Comparison of ENCODE assay signal across 8 mouse cellular contexts in the genomic region with DNA sequence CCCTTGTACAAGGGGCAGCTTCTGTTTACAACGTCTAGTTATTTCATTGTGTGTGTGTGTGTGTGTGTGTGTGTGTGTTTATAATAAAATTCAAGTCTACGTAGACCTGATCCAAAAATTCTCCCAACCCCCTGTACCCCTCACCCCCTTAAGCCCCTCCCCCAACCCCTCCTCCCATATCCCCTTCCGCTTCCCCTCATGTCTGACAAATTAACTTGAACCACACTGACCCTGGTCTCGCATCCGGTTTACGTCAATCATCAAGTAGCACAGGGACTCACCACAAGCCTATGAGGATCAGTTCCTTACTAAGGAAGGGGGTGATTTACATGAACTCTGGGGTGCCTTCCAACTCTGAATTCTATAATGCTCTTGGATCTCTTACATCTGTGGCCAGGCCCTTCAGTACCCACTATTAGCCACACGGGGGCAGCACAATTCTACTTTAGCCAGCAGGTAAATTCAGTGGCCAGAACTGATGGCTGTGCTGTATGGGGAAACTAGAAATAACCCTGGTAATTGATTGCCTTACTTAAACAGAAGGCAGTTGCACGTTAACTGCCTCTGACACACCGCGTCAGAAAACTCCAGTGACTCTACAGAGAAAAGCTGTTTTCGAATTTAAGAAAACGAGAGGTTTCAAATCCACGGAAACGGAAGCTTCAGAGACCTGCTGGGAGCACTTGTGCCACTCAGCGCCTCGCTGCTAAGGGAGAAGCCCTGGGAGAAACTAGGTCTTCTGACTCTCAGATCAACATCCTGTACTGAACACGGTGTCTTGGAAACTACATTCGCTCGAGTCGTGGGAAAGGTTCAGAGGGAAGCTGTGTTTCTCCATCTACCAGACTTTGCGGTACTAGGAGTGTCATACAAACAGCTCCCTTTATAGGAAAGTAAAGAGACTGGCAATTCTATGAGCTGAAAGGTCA.
DNase-seq lines count a peak whose midpoint lies in the region; ATAC-seq and TF ChIP-seq lines count a peak whose summit lies in the region.

No protein-coding gene starts in this region.

- H3K4me1 ChIP-seq in E14TG2a.4 (replicated peaks; ENCODE audit: low read depth, low read length): peaks cover 4% of the 10 kb centered on the region; the same call in 1 of the 2 replicates
- H3K4me1 ChIP-seq in forebrain, embryonic 12.5 days: no peaks in the 10 kb centered on the region
- H3K4me1 ChIP-seq in liver, embryonic 14.5 days (replicated peaks; ENCODE audit: control insufficient read depth in 2 of 2, insufficient read depth in 2 of 2, low read length in 1 of 2): no peaks in the 10 kb centered on the region
- no peaks in the 10 kb centered on the region for H3K4me1 ChIP-seq in neural tube, embryonic 11.5 days (ENCODE audit: control insufficient read depth, insufficient read depth, low read length)
- no peaks in the 10 kb centered on the region for H3K4me1 ChIP-seq in testis, adult 2 months (ENCODE audit: control insufficient read depth, insufficient read depth, low read length)

- intact Hi-C loops in heart, postnatal 10 days (cut with DNase I): loop anchor here (5.0 kb wide), 1 partner anchor 279 kb away; no protein-coding TSS in a partner anchor

- TF ChIP-seq CTCF in E14TG2a.4 (conservative IDR thresholded peaks at IDR 0.05; ENCODE audit: low read length): peak; percentile 100
- peak; percentile 80 for TF ChIP-seq CTCF in liver, embryonic 14.5 days (IDR thresholded peaks at IDR 0.05; ENCODE audit: low read depth)
- TF ChIP-seq CTCF in testis, adult 2 months (IDR thresholded peaks at IDR 0.05; ENCODE audit: control insufficient read depth, insufficient read depth, insufficient replicate concordance, low read depth, low read length): peak; percentile 52; the same call in 1 of the 2 replicates

- WGBS in forebrain, embryonic 12.5 days: 38% methylated on average over 21 of the region's 21 CpGs
- WGBS in liver, embryonic 14.5 days (ENCODE audit: insufficient replicate concordance): 16% methylated on average over 21 of the region's 21 CpGs
- 38% methylated on average over 21 of the region's 21 CpGs for WGBS in neural tube, embryonic 11.5 days

- H3K4me2 ChIP-seq in forebrain, embryonic 12.5 days: peak overlapping the region; percentile 40
- H3K4me2 ChIP-seq in liver, embryonic 14.5 days (ENCODE audit: low read depth): peak overlapping the region; percentile 37; the same call in 1 of the 2 replicates
- peak overlapping the region; percentile 33 for H3K4me2 ChIP-seq in neural tube, embryonic 11.5 days (ENCODE audit: low read depth)

- H3K27me3 ChIP-seq in E14TG2a.4 (ENCODE audit: insufficient read depth, low read length): no peaks in the 10 kb centered on the region
- H3K27me3 ChIP-seq in forebrain, embryonic 12.5 days: no peaks in the 10 kb centered on the region
- no peaks in the 10 kb centered on the region for H3K27me3 ChIP-seq in liver, embryonic 14.5 days (ENCODE audit: control insufficient read depth, insufficient read depth, low read length)
- H3K27me3 ChIP-seq in neural tube, embryonic 11.5 days (ENCODE audit: control insufficient read depth, insufficient read depth, low read length): no peaks in the 10 kb centered on the region
- H3K27me3 ChIP-seq in testis, adult 2 months (ENCODE audit: control insufficient read depth, insufficient read depth, low read length): no peaks in the 10 kb centered on the region

- no peaks in the 10 kb centered on the region for H3K36me3 ChIP-seq in E14TG2a.4 (ENCODE audit: insufficient read depth, low read length)
- no peaks in the 10 kb centered on the region for H3K36me3 ChIP-seq in forebrain, embryonic 12.5 days (replicated peaks)
- no peaks in the 10 kb centered on the region for H3K36me3 ChIP-seq in liver, embryonic 14.5 days (replicated peaks; ENCODE audit: control insufficient read depth, insufficient read depth, low read depth)
- no peaks in the 10 kb centered on the region for H3K36me3 ChIP-seq in neural tube, embryonic 11.5 days (ENCODE audit: control insufficient read depth, insufficient read depth, low read length)
- no peaks in the 10 kb centered on the region for H3K36me3 ChIP-seq in testis, adult 2 months (ENCODE audit: control insufficient read depth, insufficient read depth, low read length)

- H3K27ac ChIP-seq in forebrain, embryonic 12.5 days: no peak overlapping the region
- no peak overlapping the region for H3K27ac ChIP-seq in liver, embryonic 14.5 days
- H3K27ac ChIP-seq in neural tube, embryonic 11.5 days (ENCODE audit: low read depth, low read length): no peak overlapping the region
- H3K27ac ChIP-seq in testis, adult 2 months (ENCODE audit: control insufficient read depth, insufficient read depth, low read depth, low read length): no peak overlapping the region

- no peak overlapping the region for H3K4me3 ChIP-seq in E14TG2a.4 (replicated peaks; ENCODE audit: low read length)
- H3K4me3 ChIP-seq in forebrain, embryonic 12.5 days (replicated peaks): peak overlapping the region; percentile 13; the same call in 1 of the 2 replicates
- H3K4me3 ChIP-seq in liver, embryonic 14.5 days (ENCODE audit: insufficient read depth in 1 of 2, low read depth in 2 of 2, low read length in 2 of 2): peak overlapping the region in 1 of 2 experiments; percentile 7; a peak in 1 of 4 replicates
- H3K4me3 ChIP-seq in neural tube, embryonic 11.5 days (ENCODE audit: low read depth, low read length): no peak overlapping the region
- H3K4me3 ChIP-seq in testis, adult 2 months (ENCODE audit: control insufficient read depth, low read depth, low read length): peak overlapping the region; percentile 26

- peak; percentile 93 for ATAC-seq in forebrain, embryonic 12.5 days (ENCODE audit: low FRiP score)
- ATAC-seq in liver, embryonic 14.5 days (ENCODE audit: insufficient read depth): peak; percentile 26; the same call in 1 of the 2 replicates
- peak; percentile 71 for ATAC-seq in neural tube, embryonic 11.5 days (ENCODE audit: insufficient read depth, low FRiP score, low TSS enrichment)

- no peak for TF ChIP-seq EP300 in liver, embryonic 14.5 days (IDR thresholded peaks at IDR 0.05; ENCODE audit: low read depth)

- TF ChIP-seq POLR2A in testis, adult 2 months (IDR thresholded peaks at IDR 0.05; ENCODE audit: control insufficient read depth, low read depth, low read length): no peak

- peaks cover 9% of the 10 kb centered on the region for H3K9me3 ChIP-seq in E14TG2a.4 (ENCODE audit: low read length)
- H3K9me3 ChIP-seq in forebrain, embryonic 12.5 days: no peaks in the 10 kb centered on the region
- no peaks in the 10 kb centered on the region for H3K9me3 ChIP-seq in liver, embryonic 14.5 days (ENCODE audit: control insufficient read depth, low read length)
- no peaks in the 10 kb centered on the region for H3K9me3 ChIP-seq in neural tube, embryonic 11.5 days (ENCODE audit: control insufficient read depth, low read length)

- DNase-seq in c-Kit-positive CD71-negative TER-119-negative erythroid progenitor cells, embryonic 14.5 days (ENCODE audit: low read depth): peak; percentile 58
- DNase-seq in heart, postnatal 10 days: peak; percentile 54 to 65
- peak; percentile 82 to 83 for DNase-seq in kidney, postnatal 4 days
- peak; percentile 4 to 26 (median 25) for DNase-seq in liver, embryonic 14.5 days (ENCODE audit: low read depth in 3 of 3, low spot score in 3 of 3)
- peak; percentile 76 for DNase-seq in neural tube, embryonic 11.5 days (ENCODE audit: low spot score)

- H3K9ac ChIP-seq in forebrain, embryonic 12.5 days: no peak overlapping the region
- H3K9ac ChIP-seq in liver, embryonic 14.5 days (replicated peaks): no peak overlapping the region
- H3K9ac ChIP-seq in neural tube, embryonic 11.5 days (ENCODE audit: low read length): no peak overlapping the region

Comparison
In these comparisons a context has a peak if more than half of its experiments do, and no peak if none do; other contexts are left out.
1. H3K4me3 ChIP-seq: peak in forebrain, embryonic 12.5 days (single experiment) and testis, adult 2 months (single experiment); none in E14TG2a.4 (single experiment) and neural tube, embryonic 11.5 days (single experiment).
2. DNase-seq: peak in every context shown above with its lines; median percentile 82 in kidney, postnatal 4 days; 76 in neural tube, embryonic 11.5 days; 60 in heart, postnatal 10 days; 58 in c-Kit-positive CD71-negative TER-119-negative erythroid progenitor cells, embryonic 14.5 days; 25 in liver, embryonic 14.5 days.
3. ATAC-seq: peak in every context shown above with its lines; median percentile 93 in forebrain, embryonic 12.5 days; 71 in neural tube, embryonic 11.5 days; 26 in liver, embryonic 14.5 days.
4. Peak in every context shown above with its lines, with median percentiles within 50 percentile points of each other: CTCF ChIP-seq and H3K4me2 ChIP-seq.